Mouse (Mus musculus): ENCODE results near the gene Gm9821.

Gene Gm9821
- long read RNA-seq, experiment 1 = 0 reads
- long read RNA-seq, experiment 2 = 0 reads

GRCm38 (mm10) chr2:91945483-91945882 lies at the start of gene Gm9821:
TSS of gene Gm9821 (plus strand) at chr2:91945703.
- intact Hi-C loops (cut with DNase I) = loop anchor here (2.0 kb wide), 1 partner anchor 41 kb away; no protein-coding TSS in a partner anchor

GRCm38 (mm10) chr2:91897968-91898367 lies 47.5 kb upstream of the Gm9821 start:
- intact Hi-C loops (cut with DNase I) = no loop called here

DNA sequence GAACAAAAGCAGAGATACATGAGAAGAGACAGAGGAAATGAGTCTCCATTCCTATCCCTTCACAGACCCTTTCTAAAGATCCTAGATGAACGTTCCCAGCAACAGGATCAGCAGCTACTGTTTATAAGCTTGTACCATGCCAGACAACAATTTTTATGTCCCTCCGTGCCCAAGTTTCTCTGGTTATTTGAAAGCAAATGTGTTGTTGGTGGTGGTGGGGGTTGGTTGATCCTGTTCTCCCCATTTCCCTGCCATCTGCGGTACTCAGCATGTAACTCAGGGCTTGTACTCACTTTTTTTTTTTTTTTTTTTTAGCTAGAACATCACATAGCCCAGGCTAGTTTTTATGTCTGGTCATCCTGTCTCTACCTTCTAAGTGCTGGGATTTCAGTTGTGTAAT lies 46.4 kb upstream of the Gm9821 start:
- intact Hi-C loops (cut with DNase I) = no loop called here

DNA sequence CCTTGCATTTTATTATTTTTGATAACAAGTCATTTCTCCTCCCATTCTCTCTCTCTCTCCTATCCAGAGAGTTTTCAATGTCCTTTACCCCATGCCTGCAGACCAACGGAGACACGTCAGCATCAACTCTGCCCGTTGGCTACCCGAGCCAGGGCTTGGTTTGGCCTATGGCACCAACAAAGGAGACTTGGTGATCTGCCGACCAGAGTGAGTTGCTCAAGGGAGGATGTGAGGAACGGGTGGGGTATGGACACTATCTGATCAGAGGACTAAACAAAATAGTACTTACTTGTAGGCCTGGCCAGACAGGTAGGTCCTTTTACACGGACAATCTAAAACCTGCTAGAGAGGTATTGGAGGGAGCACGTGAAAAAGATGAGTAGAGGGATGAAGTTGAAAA lies 45.1 kb upstream of the Gm9821 start:
- intact Hi-C loops (cut with DNase I) = no loop called here

GRCm38 (mm10) chr2:91902336-91902735 lies 43.2 kb upstream of the Gm9821 start:
- intact Hi-C loops (cut with DNase I) = no loop called here

DNA sequence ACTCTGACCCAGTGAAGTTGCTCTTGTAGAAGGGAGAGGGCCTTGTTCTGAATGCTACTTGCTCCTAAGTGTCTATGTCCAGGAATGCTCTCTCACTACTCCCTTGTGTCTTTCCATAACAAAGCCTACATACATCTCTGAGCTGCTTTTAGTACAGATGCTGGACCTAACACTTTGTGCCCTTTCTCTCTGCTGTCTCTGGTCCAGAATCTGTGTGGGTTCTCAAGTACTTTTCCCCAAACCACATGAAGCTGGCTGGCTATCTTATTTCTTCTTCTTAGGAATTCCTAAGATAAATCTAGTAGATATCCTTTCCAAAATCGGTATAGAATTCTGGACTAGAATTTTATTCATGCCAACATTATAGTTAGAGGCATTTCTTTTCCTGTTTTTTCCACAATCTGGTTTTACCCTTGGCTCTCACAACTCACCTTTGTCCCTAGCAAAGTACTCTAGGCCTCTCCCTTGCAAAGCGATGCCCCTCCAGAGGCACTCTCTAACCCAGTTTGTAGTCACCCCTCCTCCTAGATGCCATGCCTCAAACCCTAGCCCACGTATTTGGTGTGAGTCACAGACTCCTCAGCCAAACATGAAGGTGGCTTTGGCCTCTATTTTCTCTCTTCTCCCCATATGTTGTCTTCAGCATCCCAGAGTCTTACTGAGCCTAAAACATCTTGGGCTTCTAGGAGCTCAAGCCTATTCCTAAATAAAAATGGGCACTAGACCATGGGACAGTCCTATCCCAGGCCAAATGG lies 42.2 kb upstream of the Gm9821 start:
- intact Hi-C loops (cut with DNase I) = no loop called here

DNA sequence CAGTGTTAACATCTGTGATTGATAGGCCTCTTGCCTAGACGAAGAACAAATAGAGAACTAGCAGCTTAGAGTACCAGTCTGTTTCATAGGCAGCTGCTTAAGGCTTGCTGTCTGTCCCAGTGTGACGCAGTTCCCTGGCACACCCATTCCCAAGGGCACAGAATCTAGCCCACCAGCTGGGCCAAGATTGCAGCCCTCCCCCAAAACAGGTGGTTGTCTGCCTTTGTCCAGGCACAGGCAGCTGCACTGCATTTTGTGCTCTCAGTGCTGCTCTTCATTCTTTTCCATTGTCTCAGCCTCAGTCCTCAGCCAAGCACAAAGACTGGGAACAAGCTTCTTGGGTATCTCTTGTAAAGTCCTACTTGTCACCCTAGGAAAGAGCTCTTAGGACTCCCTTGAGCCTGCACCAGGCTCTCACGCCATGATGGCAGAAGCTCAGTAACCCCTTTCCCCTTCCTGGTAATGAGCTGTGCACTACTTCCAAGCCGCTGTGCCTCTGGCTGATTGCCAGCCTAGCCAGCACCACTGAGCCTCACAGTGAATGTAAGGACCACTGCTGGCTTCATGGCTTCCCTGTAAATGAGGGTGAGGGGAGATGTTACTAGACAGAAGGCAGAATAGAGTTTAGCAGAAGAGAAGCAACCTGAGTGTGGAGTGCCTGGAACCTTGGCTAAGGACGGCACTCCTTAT lies 40.7 kb upstream of the Gm9821 start:
- intact Hi-C loops (cut with DNase I) = no loop called here

- intact Hi-C loops (cut with DNase I) = no loop called here
These were observed 39.4 kb upstream of the Gm9821 start for GRCm38 (mm10) chr2:91906141-91906540.

DNA sequence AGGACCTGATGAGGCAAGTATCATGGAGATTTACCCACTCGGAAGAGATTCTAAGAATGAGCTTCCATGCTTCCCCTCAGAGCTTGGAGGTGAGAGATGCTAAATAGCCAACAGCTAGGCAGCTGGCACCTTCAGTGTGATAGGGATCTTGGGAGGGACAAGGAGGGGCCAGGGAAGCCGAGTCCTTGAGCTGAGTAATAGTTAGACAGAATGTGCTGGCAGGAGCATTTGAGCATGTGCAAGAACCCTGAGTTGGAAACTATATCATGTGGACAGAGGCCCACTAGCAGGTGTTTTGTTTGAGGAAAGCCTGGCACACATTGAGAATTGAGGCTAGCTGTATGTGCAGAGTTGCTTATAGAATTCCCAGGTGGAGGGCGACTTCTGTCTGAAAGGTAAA lies 32.9 kb upstream of the Gm9821 start:
- intact Hi-C loops (cut with DNase I) = no loop called here

DNA sequence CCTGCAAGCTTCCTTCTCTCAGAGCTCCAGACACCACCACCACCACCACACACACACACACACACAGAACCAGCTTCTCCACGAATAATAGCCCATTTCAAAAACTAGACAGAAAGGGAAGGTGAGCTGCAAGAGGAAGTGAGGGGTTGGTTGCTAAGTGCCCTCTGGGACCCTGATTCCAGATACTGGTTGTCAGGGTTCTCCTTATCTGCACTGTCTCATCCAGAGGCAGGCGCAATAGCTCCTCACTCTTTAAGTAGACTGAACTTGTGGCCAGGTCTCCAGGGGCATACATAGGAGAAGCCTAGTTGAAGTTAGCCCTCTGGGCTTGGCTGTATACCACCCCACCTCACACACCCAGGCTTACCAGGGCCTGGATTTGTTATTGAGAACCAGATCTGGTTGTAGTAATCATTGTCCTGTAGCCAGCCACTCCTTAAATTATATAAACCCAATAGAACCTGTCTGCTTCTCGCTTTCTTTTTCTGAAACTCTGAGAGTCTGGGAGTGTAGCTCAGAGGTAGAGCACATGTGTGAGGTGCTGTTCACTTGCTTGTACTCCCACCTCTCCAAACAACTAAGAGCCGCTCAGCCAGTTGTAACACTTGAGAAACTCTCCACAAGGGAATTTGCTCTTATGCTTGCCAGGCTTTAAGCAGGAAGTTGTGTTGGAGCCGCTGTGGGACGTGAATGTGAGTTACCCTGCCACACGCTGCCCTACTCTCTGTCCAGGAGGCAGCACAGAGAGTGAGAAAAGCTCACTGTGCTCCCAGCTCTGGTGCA lies 32.0 kb upstream of the Gm9821 start:
- intact Hi-C loops (cut with DNase I) = no loop called here

DNA sequence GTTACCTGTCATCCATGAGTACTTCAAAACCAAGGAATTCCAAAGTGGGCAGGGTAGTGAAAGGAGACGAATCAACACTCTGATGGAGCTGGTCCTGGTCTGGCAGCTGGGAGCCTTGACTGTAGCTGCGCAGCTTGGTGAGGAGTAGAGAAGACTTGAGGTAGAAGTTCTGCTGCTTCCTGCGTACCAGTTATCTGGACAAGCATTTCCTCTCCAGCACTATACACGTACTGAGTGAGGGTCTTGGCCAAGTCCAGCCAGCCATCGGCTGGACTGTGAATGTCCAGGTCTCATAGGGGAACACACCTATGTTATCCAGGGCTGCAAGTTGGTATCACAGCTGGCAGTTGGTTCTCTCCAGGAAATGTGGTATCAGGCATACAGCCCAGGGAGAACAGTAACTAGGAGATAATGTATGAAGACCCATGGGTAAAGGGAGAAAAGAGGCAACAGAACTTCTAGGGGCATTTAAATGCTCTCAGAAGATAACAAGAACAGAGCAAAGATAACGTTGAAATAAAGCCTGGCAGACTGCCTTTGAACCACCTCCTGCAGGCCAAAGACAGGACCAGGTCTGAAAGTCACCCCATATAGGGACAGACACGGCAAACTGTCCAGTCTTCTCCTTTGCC lies 29.0 kb upstream of the Gm9821 start:
- intact Hi-C loops (cut with DNase I) = no loop called here

- intact Hi-C loops (cut with DNase I) = no loop called here
These were observed 28.4 kb upstream of the Gm9821 start for GRCm38 (mm10) chr2:91917096-91917495.

DNA sequence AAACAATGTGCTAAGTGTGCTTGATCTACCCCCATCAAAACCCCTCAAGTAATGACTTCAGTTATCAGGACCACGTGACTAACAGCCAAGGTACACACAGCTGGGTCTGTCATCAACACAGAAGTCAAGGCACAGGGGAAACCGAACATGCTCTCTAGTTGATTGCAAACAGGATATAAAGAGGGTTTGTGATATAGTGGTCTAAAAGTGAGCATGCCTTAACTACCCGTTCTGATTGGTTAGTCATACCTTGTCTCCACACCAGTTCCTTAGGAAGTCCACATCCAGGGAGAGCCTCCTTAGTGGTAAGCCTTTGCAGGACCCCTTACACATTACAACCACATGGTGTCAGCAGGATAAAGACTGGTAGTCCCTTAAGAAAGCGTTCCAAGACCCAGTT lies 25.4 kb upstream of the Gm9821 start:
- intact Hi-C loops (cut with DNase I) = no loop called here

- intact Hi-C loops (cut with DNase I) = no loop called here
These were observed 24.2 kb upstream of the Gm9821 start for GRCm38 (mm10) chr2:91921181-91921789.

DNA sequence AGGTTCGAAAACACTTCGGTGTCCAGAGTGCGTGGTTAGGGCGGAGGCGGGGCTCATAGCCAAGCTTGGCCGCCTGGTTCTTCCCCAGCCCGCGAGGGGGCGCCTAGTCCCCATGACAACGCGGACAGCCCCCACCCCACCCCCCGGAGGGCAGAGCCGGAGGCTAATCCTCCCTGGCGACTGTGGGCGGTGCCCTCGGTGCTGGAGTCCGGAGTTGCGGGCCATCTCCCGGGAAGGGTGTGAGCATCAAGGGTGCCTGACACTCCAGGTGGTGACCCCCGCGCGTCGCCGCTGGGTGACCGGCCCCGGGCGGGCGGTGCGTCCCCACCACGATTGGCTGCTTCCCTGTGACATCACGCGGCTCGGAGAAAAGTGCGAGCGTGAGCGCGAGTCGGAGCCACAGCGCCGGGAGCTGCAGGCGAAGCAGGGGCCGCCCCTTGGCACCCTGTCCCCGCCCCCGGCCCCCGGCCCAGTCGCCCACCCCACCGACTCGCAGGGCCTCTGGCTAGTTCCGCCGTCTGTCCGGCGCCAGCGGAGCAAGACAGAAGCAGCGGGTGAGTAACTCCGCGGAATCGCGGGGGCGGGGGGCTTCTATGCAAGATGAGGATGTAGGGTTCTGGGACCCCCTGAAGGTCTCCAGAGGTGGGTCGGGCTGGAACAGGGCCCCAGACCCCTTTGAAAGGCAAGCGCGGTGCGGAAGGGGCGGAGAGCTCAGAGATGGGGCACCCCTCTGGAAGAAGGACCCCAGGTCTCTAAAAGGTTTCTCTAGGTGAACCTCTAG lies 23.5 kb upstream of the Gm9821 start:
- intact Hi-C loops (cut with DNase I) = no loop called here

DNA sequence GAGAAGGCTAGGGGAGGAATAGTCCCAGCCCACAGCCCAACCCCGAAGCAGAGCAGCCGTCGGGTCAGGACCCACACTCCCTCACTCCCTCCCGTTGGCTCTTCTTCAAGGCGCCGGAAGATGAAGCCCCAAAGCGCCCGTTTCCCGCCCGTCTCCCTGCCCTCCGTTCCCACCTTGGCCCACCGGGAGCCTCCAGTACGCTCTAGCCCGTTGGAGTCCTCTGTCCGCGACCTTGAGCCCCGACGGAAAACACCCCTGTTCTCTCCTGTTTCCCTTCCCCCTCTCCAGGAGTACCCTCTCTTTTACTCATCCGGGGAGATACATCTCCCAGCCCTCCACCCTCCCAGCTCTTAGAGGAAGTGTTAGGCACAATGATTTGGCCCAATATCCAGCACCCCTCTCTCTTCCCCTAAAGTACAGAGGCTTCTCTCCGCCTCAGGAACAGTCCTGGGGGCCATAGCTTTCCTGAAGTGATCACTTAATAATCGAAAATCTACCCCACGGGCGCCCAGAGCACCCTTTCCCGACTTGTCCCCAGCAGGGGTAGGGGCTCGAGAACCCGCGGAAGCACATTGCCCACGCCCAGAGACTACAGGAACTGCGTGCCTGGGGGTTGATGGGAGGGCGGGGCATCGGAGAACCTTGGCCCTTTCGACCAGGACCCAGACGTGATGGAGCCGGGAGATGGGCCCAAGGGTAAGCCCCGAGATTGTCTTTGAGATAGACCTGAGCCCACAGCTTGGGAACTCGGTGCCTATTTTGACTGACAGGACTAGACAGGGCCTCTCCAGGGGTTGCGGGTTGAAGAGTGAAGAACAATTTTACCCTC lies 22.7 kb upstream of the Gm9821 start:
- intact Hi-C loops (cut with DNase I) = no loop called here

GRCm38 (mm10) chr2:91923415-91924337 lies 21.8 kb upstream of the Gm9821 start:
- intact Hi-C loops (cut with DNase I) = no loop called here

DNA sequence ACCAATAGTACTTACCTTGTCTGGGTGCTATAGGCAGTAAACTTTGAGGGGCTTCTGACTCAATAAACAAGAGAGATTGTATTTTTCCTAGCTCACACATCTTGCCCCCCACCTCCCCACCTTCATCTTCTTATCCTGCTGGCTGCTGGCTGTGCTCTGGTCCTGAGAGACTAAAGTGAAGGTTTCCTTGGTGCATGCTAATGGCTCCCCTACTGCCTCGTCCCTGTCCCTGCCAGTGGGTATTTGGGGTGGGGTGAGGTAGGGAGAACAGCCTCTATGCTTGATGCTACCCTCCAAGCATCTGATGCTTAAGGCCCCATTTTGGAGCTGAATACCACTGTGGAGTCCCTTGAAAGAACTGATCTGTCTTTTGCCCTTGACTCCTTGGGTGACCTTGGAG lies 20.8 kb upstream of the Gm9821 start:
- intact Hi-C loops (cut with DNase I) = no loop called here

Data from adrenal gland (tissue).